Mouse (Mus musculus): ENCODE data around the gene Tax1bp3. TPM values are rescaled to one million over a fixed set of nuclear protein-coding genes. Genes with fewer than 3 reads are reported as not detected.

The Tax1bp3 gene
- polyA plus RNA-seq, 1 experiment from 2014 or later, result 175 TPM

- Histone ChIP-seq H3K36me3 (no peaks in the 10 kb centered on the region), H3K27ac (replicated peaks) (no peak overlapping the region), H3K27me3 (ENCODE audit: low read depth, poor library complexity, severe bottlenecking) (no peaks in the 10 kb centered on the region), H3K4me1 (no peaks in the 10 kb centered on the region), H3K4me3 (no peak overlapping the region), H3K9me3 (replicated peaks) (no peaks in the 10 kb centered on the region)
- no peak for DNase-seq (ENCODE audit: low spot score)
- 78% methylated on average over 2 of the region's 2 CpGs for WGBS
Observed at GRCm38 (mm10) chr11:73207621-73208020, 30.7 kb downstream of the Tax1bp3 start.

GRCm38 (mm10) chr11:73213956-73214355 is 37.1 kb downstream of the Tax1bp3 start:
- 90% methylated on average over 3 of the region's 3 CpGs for WGBS
- Histone ChIP-seq H3K9me3 (replicated peaks) (no peaks in the 10 kb centered on the region), H3K4me1 (no peaks in the 10 kb centered on the region), H3K4me3 (no peak overlapping the region), H3K27me3 (ENCODE audit: low read depth, poor library complexity, severe bottlenecking) (no peaks in the 10 kb centered on the region), H3K27ac (replicated peaks) (no peak overlapping the region), H3K36me3 (no peaks in the 10 kb centered on the region)
- no peak for DNase-seq (ENCODE audit: low spot score)

GRCm38 (mm10) chr11:73219671-73220070 is 42.8 kb downstream of the Tax1bp3 start:
- H3K4me3 ChIP-seq, result no peak overlapping the region
- no peaks in the 10 kb centered on the region for H3K27me3 ChIP-seq (ENCODE audit: low read depth, poor library complexity, severe bottlenecking)
- H3K9me3 ChIP-seq (replicated peaks), result no peaks in the 10 kb centered on the region
- 58% methylated on average over 2 of the region's 2 CpGs for WGBS
- H3K27ac ChIP-seq (replicated peaks), result no peak overlapping the region
- DNase-seq (ENCODE audit: low spot score), result no peak
- H3K36me3 ChIP-seq, result no peaks in the 10 kb centered on the region
- H3K4me1 ChIP-seq, result no peaks in the 10 kb centered on the region

DNA sequence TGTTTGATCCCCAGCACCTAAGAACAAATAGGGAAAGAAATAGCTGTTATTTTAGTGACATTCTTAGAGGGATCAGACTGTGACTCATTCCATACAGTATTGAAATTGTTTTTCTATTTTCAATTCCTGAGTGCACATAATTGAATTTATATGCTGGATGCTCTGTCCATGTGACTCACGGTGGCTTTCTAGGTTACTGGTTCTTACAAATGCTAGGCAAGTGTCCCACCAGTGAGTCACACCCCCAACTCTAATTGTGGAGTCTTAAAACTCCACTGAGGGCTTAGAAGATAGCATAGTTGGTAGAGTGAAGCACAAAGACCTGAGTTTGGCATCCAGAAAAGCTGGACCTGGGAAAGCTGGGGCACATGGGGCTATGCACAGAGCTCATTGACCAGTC is 43.8 kb downstream of the Tax1bp3 start:
- H3K27ac ChIP-seq (replicated peaks), result no peak overlapping the region
- H3K9me3 ChIP-seq (replicated peaks), result no peaks in the 10 kb centered on the region
- no peaks in the 10 kb centered on the region for H3K36me3 ChIP-seq
- DNase-seq (ENCODE audit: low spot score), result no peak
- H3K27me3 ChIP-seq (ENCODE audit: low read depth, poor library complexity, severe bottlenecking), result no peaks in the 10 kb centered on the region
- no peak overlapping the region for H3K4me3 ChIP-seq
- WGBS, result 95% methylated on average over 1 of the region's 1 CpGs
- H3K4me1 ChIP-seq, result no peaks in the 10 kb centered on the region

DNA sequence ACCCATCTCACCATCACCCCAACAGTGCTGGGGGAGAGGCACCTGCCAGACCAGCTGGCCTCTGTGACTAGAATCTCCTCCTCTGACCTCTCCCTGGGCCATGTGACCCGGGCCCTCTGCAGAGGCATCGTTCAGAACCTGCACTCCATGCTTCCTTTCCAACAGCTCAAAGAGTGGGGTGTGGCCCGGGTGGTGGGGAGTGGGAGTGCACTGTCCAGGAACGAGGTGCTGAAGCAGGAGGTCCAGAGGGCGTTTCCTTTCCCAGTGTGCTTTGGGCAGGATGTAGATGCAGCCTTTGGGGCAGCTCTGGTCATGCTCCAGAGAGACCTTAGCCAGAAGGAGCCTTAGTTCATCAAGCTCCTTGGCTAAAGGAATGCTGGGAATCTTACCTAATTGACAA is 46.0 kb downstream of the Tax1bp3 start:
- Histone ChIP-seq H3K27me3 (ENCODE audit: low read depth, poor library complexity, severe bottlenecking) (no peaks in the 10 kb centered on the region), H3K4me3 (no peak overlapping the region), H3K27ac (replicated peaks) (no peak overlapping the region), H3K36me3 (no peaks in the 10 kb centered on the region), H3K4me1 (no peaks in the 10 kb centered on the region), H3K9me3 (replicated peaks) (no peaks in the 10 kb centered on the region)
- no peak for DNase-seq (ENCODE audit: low spot score)
- WGBS, result 53% methylated on average over 5 of the region's 5 CpGs

DNA sequence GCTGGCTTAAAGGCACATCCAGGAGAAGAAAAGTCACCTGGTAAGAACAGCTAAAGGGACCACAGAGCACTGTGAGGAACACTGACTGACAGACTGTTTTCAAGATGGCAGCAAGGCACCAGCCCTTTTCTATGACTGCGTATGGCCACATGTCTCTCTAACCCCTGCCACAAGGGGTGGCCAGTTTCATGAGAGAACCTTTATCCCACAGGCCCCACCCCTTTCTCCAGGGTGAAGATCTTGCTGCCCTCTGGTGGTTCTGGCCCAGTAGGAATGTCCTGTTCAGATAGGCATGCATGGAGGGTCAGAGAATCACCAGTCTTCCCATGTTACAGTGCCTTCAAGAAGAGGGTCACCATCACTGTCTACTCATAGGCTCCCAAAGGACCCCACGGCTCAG is 47.1 kb downstream of the Tax1bp3 start:
- DNase-seq (ENCODE audit: low spot score), result no peak
- Histone ChIP-seq H3K27me3 (ENCODE audit: low read depth, poor library complexity, severe bottlenecking) (no peaks in the 10 kb centered on the region), H3K9me3 (replicated peaks) (peaks cover 2% of the 10 kb centered on the region), H3K4me1 (no peaks in the 10 kb centered on the region), H3K27ac (replicated peaks) (no peak overlapping the region), H3K4me3 (no peak overlapping the region), H3K36me3 (no peaks in the 10 kb centered on the region)
- WGBS, result 83% methylated on average over 2 of the region's 2 CpGs

- H3K36me3 ChIP-seq, result no peaks in the 10 kb centered on the region
- no peak for DNase-seq (ENCODE audit: low spot score)
- no peak overlapping the region for H3K27ac ChIP-seq (replicated peaks)
- H3K4me3 ChIP-seq, result no peak overlapping the region
- H3K9me3 ChIP-seq (replicated peaks), result peaks cover 5% of the 10 kb centered on the region
- H3K4me1 ChIP-seq, result no peaks in the 10 kb centered on the region
- H3K27me3 ChIP-seq (ENCODE audit: low read depth, poor library complexity, severe bottlenecking), result no peaks in the 10 kb centered on the region
- 86% methylated on average over 6 of the region's 6 CpGs for WGBS
Observed at GRCm38 (mm10) chr11:73225856-73226255, 49.0 kb downstream of the Tax1bp3 start.

- Histone ChIP-seq H3K9me3 (replicated peaks) (peaks cover 5% of the 10 kb centered on the region), H3K36me3 (no peaks in the 10 kb centered on the region), H3K27me3 (ENCODE audit: low read depth, poor library complexity, severe bottlenecking) (no peaks in the 10 kb centered on the region), H3K27ac (replicated peaks) (no peak overlapping the region), H3K4me3 (no peak overlapping the region), H3K4me1 (no peaks in the 10 kb centered on the region)
- 86% methylated on average over 5 of the region's 5 CpGs for WGBS
- no peak for DNase-seq (ENCODE audit: low spot score)
Observed at GRCm38 (mm10) chr11:73228881-73229280, 52.0 kb downstream of the Tax1bp3 start.

GRCm38 (mm10) chr11:73230081-73230480 is 53.2 kb downstream of the Tax1bp3 start:
- 92% methylated on average over 5 of the region's 5 CpGs for WGBS
- no peaks in the 10 kb centered on the region for H3K27me3 ChIP-seq (ENCODE audit: low read depth, poor library complexity, severe bottlenecking)
- no peak for DNase-seq (ENCODE audit: low spot score)
- no peaks in the 10 kb centered on the region for H3K36me3 ChIP-seq
- no peak overlapping the region for H3K27ac ChIP-seq (replicated peaks)
- no peak overlapping the region for H3K4me3 ChIP-seq
- H3K4me1 ChIP-seq, result no peaks in the 10 kb centered on the region
- H3K9me3 ChIP-seq (replicated peaks), result peaks cover 5% of the 10 kb centered on the region

GRCm38 (mm10) chr11:73232513-73232912 is 55.6 kb downstream of the Tax1bp3 start:
- 72% methylated on average over 2 of the region's 2 CpGs for WGBS
- Histone ChIP-seq H3K27ac (replicated peaks) (no peak overlapping the region), H3K4me1 (no peaks in the 10 kb centered on the region), H3K4me3 (no peak overlapping the region), H3K9me3 (replicated peaks) (peaks cover 5% of the 10 kb centered on the region), H3K27me3 (ENCODE audit: low read depth, poor library complexity, severe bottlenecking) (no peaks in the 10 kb centered on the region), H3K36me3 (no peaks in the 10 kb centered on the region)
- DNase-seq (ENCODE audit: low spot score), result no peak

Other genes with a start within 250 kb of the Tax1bp3 start
- 1.2 TPM in 2 replicates for gene Atp2a3, start 215.9 kb upstream of the Tax1bp3 start, polyA plus RNA-seq (2016; fragmentation: Nextera tagmentation; extraction: Ambion mirVana)
- gene P2rx1, start 178.0 kb upstream of the Tax1bp3 start, polyA plus RNA-seq (2016; fragmentation: Nextera tagmentation; extraction: Ambion mirVana), result 1.2 TPM in 2 replicates
- gene Camkk1, start 158.1 kb upstream of the Tax1bp3 start, polyA plus RNA-seq (2016; fragmentation: Nextera tagmentation; extraction: Ambion mirVana), result 5.4 and 7.5 TPM in 2 replicates
- gene Ncbp3, start 129.3 kb upstream of the Tax1bp3 start, polyA plus RNA-seq (2016; fragmentation: Nextera tagmentation; extraction: Ambion mirVana), result 11.7 and 12.2 TPM in 2 replicates
- gene Itgae, start 86.5 kb upstream of the Tax1bp3 start, polyA plus RNA-seq (2016; fragmentation: Nextera tagmentation; extraction: Ambion mirVana), result 0.39 and 0.60 TPM in 2 replicates
- 22.4 and 24.5 TPM in 2 replicates for gene Haspin, start 38.8 kb upstream of the Tax1bp3 start, polyA plus RNA-seq (2016; fragmentation: Nextera tagmentation; extraction: Ambion mirVana)
- 0.21 and 0.29 TPM in 2 replicates for gene P2rx5, start 16.7 kb upstream of the Tax1bp3 start, polyA plus RNA-seq (2016; fragmentation: Nextera tagmentation; extraction: Ambion mirVana)
- 132 and 137 TPM in 2 replicates for gene Emc6, start within 50 bp of the Tax1bp3 start, polyA plus RNA-seq (2016; fragmentation: Nextera tagmentation; extraction: Ambion mirVana)
- 15.1 and 17.2 TPM in 2 replicates for gene Ctns, start 22.0 kb downstream of the Tax1bp3 start, polyA plus RNA-seq (2016; fragmentation: Nextera tagmentation; extraction: Ambion mirVana)
- 0.97 and 1.0 TPM in 2 replicates for gene Shpk, start 22.4 kb downstream of the Tax1bp3 start, polyA plus RNA-seq (2016; fragmentation: Nextera tagmentation; extraction: Ambion mirVana)
- not detected in 2 replicates for gene Trpv1, start 57.2 kb downstream of the Tax1bp3 start, polyA plus RNA-seq (2016; fragmentation: Nextera tagmentation; extraction: Ambion mirVana)
- gene Trpv3, start 90.3 kb downstream of the Tax1bp3 start, polyA plus RNA-seq (2016; fragmentation: Nextera tagmentation; extraction: Ambion mirVana), result not detected in 2 replicates
- 0.17 TPM in 1 of 2 replicates, not detected in the other for gene Aspa, start 152.5 kb downstream of the Tax1bp3 start, polyA plus RNA-seq (2016; fragmentation: Nextera tagmentation; extraction: Ambion mirVana)
- not detected in 2 replicates for gene Gm49340, start 152.7 kb downstream of the Tax1bp3 start, polyA plus RNA-seq (2016; fragmentation: Nextera tagmentation; extraction: Ambion mirVana)
- not detected in 2 replicates for gene Spata22, start 152.7 kb downstream of the Tax1bp3 start, polyA plus RNA-seq (2016; fragmentation: Nextera tagmentation; extraction: Ambion mirVana)
- not detected in 2 replicates for gene Olfr20, start 173.7 kb downstream of the Tax1bp3 start, polyA plus RNA-seq (2016; fragmentation: Nextera tagmentation; extraction: Ambion mirVana)
- not detected in 2 replicates for gene Olfr376, start 194.2 kb downstream of the Tax1bp3 start, polyA plus RNA-seq (2016; fragmentation: Nextera tagmentation; extraction: Ambion mirVana)
- not detected in 2 replicates for gene Olfr1, start 222.5 kb downstream of the Tax1bp3 start, polyA plus RNA-seq (2016; fragmentation: Nextera tagmentation; extraction: Ambion mirVana)